Mouse (Mus musculus) small intestine, adult 10 weeks (tissue): ENCODE data around the gene Olfr215. TPM values are rescaled to one million over a fixed set of nuclear protein-coding genes. Genes with fewer than 3 reads are reported as not detected.

ENCODE experiments used
- polyA plus RNA-seq: library from polyadenylated mRNA; stranded (reverse); fragments of 350-450 nt; fragmentation: Illumina TruSeq; extraction: RNeasy Lipid Tissue Mini Kit (QIAGEN cat#74804); gene quantifications from one replicate; pipeline ENCODE4 v1.2.3, GENCODE M21; 2014; ENCODE audit warnings: low replicate concordance

The Olfr215 gene
- polyA plus RNA-seq = not detected

DNA sequence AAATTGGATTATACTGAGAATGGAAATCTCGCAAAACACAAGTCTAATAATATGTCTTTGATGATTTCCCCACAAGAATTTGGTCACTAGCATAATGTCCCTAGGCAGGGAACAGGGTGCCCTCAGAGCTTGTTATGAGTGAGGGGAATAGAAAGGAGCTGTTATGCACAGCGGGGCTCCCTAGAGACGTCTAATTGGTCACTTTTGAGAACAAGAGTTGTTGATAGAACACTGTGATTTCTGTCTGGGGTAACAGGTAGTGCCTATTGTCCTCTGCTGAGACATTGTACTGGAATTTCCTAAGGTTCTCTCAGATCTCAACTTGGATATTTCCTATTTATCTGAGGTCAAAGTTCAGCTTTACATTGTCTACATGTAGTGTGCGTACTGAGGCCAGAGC, at the start of gene Olfr215:
Olfr215 (minus strand) TSS at position 101 of the 400 bp plus-strand sequence.

DNA sequence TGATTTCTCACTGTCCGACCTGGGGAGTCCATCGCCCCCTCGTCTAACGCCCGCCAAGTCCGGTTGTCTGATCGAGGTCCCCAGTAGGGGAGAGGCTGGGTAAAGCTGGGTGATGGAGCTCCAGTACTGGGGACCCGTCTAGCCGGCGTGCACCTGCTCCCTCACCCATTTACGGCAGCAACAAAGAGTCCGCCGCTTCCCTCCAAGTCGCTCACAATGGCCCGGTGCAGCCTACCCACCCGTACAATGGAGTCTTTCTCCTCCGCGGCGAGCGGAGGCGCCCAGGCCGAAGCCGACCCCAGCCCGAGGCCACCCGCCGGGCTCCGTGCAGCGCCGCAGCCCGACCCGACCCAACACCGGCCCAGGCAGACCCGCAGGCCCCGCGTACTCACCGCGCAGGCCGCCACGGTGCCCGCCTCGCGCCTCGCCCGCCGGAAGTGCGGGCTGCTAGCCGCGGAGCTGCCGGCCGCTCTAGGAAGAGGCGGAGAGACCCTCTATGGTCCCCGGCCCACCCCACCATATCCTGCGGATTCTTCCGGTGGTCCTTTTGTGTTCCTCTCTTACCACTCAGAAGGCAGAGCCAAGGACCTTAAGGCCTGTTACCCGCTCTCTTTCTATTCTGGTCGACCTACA, 44.7 kb upstream of the Olfr215 start, which contains the start of gene Zfp422:
Zfp422 (minus strand) TSS at position 461 of the 633 bp plus-strand sequence.

DNA sequence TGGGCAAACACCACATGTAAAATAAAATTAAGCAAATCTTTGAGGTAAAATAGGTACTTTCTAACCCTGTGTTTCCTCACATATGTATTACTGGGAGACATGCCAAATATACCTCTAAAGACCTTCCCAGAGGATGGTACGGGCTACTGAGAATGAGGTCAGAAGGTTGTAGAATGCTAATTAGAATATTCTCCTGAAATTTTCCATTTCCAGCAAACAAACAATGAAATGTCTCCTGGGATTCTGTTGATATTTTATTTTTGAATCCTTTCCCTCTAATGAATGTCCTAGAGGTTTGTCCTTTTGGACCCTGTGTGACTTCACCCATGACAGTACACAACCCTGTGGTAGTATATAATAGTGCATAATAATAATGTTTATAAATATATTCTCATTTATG, 30.1 kb downstream of the Olfr215 start, which contains the start of gene Olfr214:
Olfr214 (plus strand) TSS at position 301 of the 400 bp plus-strand sequence.

GRCm38 (mm10) chr6:116550841-116551240, 33.2 kb downstream of the Olfr215 start, which contains the start of gene Gm5580:
Gm5580 (plus strand) TSS chr6:116551141.

GRCm38 (mm10) chr6:116538156-116538555, 45.8 kb downstream of the Olfr215 start, which contains the start of gene Olfr213:
Olfr213 (plus strand) TSS chr6:116538456.

Other genes starting within 250 kb of the Olfr215 start
- gene March8, start 246.2 kb downstream of the Olfr215 start, polyA plus RNA-seq = 197 TPM
- 1.2 TPM for gene Alox5, start 123.0 kb downstream of the Olfr215 start, polyA plus RNA-seq
- gene Olfr211, start 95.1 kb downstream of the Olfr215 start, polyA plus RNA-seq = not detected
- not detected for gene Olfr212, start 77.7 kb downstream of the Olfr215 start, polyA plus RNA-seq
- not detected for gene Olfr213, start 45.7 kb downstream of the Olfr215 start, polyA plus RNA-seq
- gene Gm5580, start 33.1 kb downstream of the Olfr215 start, polyA plus RNA-seq = not detected
- not detected for gene Olfr214, start 30.0 kb downstream of the Olfr215 start, polyA plus RNA-seq
- gene Zfp422, start 44.8 kb upstream of the Olfr215 start, polyA plus RNA-seq = 49.6 TPM
- gene Depp1, start 66.4 kb upstream of the Olfr215 start, polyA plus RNA-seq = not detected
- 5.0 TPM for gene Rassf4, start 89.8 kb upstream of the Olfr215 start, polyA plus RNA-seq
- gene Tmem72, start 132.7 kb upstream of the Olfr215 start, polyA plus RNA-seq = not detected